Mouse (Mus musculus) heart, adult 2 months (tissue): Measurements from ENCODE around the gene Kat5. TPM values are rescaled to one million over a fixed set of nuclear protein-coding genes. Genes with fewer than 3 reads are reported as not detected.

Experiments
- DNase-seq, 2 experiments: peaks; one replicate each; pipeline ENCODE4 v3.0.0; 2021
- H3K27ac ChIP-seq: fragments of 200-600 bp; 2 replicates; pipeline ENCODE4 v1.8.1; 2022
- H3K27me3 ChIP-seq: fragments of 200-500 bp; 2 replicates; pipeline ENCODE4 v1.6.1; 2012; ENCODE audit warnings: mild to moderate bottlenecking, low read length, inconsistent platforms, mixed read lengths; ENCODE audit not compliant: control insufficient read depth, insufficient read depth
- H3K36me3 ChIP-seq: fragments of 200-500 bp; 2 replicates; pipeline ENCODE4 v1.6.1; 2012; ENCODE audit warnings: low read length, inconsistent platforms; ENCODE audit not compliant: control insufficient read depth, insufficient read depth
- H3K4me1 ChIP-seq: fragments of 200-500 bp; 2 replicates; pipeline ENCODE4 v1.6.1; 2011; ENCODE audit warnings: low read length; ENCODE audit not compliant: control insufficient read depth, insufficient read depth
- H3K4me3 ChIP-seq: fragments of 200-600 bp; 2 replicates; pipeline ENCODE4 v1.8.1; 2022
- H3K79me2 ChIP-seq: fragments of 200-500 bp; replicated peaks from 2 replicates; pipeline ENCODE4 v1.6.1; 2012; ENCODE audit warnings: mild to moderate bottlenecking, inconsistent platforms, low read length, moderate library complexity, mixed read lengths; ENCODE audit not compliant: control insufficient read depth, insufficient read depth
- H3K9ac ChIP-seq: fragments of 200-500 bp; 2 replicates; pipeline ENCODE4 v1.6.1; 2012; ENCODE audit warnings: low read depth, mild to moderate bottlenecking, control low read depth, inconsistent platforms, low read length, mixed read lengths
- CTCF ChIP-seq: fragments of 200-600 bp; IDR thresholded peaks from 2 replicates; pipeline ENCODE4 v1.8.1; 2022; ENCODE audit warnings: antibody characterized with exemption, mild to moderate bottlenecking, moderate library complexity
- EP300 ChIP-seq: fragments of 200-500 bp; IDR thresholded peaks from 2 replicates; pipeline ENCODE4 v1.6.1; 2011; ENCODE audit warnings: low read depth, low read length, control low read depth; ENCODE audit not compliant: insufficient read depth
- POLR2A ChIP-seq: fragments of 200-500 bp; IDR thresholded peaks from 2 replicates; pipeline ENCODE4 v1.6.1; 2011; ENCODE audit warnings: mild to moderate bottlenecking, low read depth, low read length, control low read depth; ENCODE audit not compliant: insufficient read depth
- WGBS: fragments of 180-500 bp; shearing (Covaris S2); methylation state at CpG from one replicate; pipeline ENCODE4 v1.1.7; 2018; 5-methylcytosine and 5-hydroxymethylcytosine counted together
- intact Hi-C: fragments of 180-260 bp; cut with DNase I; formaldehyde crosslinking; loops from one replicate; pipeline ENCODE4 v1.15.1; 2025
- polyA plus RNA-seq: library from polyadenylated mRNA; depleted of rRNA; stranded (reverse); fragments of >200 nt; gene quantifications from 2 replicates; pipeline ENCODE4 v1.2.3, GENCODE M21; 2012
- total RNA-seq, 2 experiments: library from RNA; stranded (reverse); gene quantifications; 2 replicates each; pipeline ENCODE4 v1.2.3; 2021

Kat5 gene
- total and polyA plus RNA-seq, 3 experiments = 27.0 to 36.1 (median 27.5) TPM

DNA sequence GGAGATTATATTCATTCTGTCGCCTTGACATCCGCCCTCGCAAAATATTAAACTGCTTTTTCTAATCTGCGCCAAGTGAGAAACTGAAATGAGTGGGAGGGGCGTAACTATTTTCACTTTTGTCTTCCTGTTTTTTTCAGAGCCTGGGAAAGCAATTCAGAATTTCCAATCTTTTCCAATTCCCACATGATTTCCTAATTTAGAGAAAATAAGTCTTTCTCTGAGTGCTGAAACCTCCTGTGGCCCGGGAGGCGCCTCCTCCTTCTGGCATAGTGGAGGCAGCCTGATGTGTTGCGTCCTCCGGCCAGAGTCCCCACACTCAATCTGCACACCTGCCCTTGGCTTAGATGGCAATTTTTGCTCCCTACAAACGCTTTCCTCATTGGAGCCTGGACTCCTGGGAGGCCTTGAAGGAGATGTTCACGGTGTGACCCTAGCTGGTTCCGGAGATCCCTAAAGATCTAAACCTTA lies 26.6 kb upstream of the Kat5 start:
- Histone ChIP-seq H3K4me1 (peaks cover 13% of the 10 kb centered on the region), H3K27ac (peak overlapping the region; percentile 99), H3K9ac (peak overlapping the region; percentile 99), H3K27me3 (no peaks in the 10 kb centered on the region), H3K36me3 (peaks cover 4% of the 10 kb centered on the region), H3K4me3 (peak overlapping the region; percentile 83), H3K79me2 (peaks cover 3% of the 10 kb centered on the region; the same call in 1 of the 2 replicates)
- WGBS = 18% methylated on average over 12 of the region's 12 CpGs
- TF ChIP-seq POLR2A (no peak), EP300 (no peak), CTCF (no peak)
- intact Hi-C loops = loop anchor here (2.0 kb wide), 4 partner anchors 26 to 68 kb away; partner anchors contain the start of genes Ap5b1 and Sipa1
- peak; percentile 71 to 76 for DNase-seq

DNA sequence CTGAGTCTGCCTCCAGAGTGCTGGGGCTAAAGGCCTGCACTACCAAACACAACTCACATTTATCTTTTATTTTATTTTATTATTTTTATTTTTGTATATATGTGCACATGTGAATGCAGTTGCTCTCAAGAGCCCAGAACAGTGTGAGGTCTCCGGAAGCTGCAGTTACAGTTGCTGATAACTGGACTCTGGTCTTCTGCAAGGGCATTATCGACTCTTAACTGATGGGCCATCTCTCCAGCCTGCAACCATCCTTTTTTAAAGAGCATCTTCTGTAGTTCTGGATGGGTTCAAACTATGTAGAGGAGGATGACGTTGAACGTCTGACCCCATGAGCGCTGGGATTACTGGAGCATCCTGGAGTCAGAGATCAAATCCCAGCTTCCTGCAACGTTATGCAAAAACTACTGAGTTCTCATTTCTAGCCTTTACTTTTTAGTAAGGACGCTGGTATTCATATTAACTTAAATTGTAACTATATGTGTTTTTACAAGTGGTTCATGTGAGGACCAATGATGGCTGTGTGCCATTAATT lies 26.1 kb upstream of the Kat5 start:
- peak overlapping the region; percentile 99 for H3K27ac ChIP-seq
- H3K9ac ChIP-seq = peak overlapping the region; percentile 29; the same call in 1 of the 2 replicates
- 42% methylated on average over 7 of the region's 7 CpGs for WGBS
- H3K4me1 ChIP-seq = peaks cover 13% of the 10 kb centered on the region
- TF ChIP-seq POLR2A = no peak
- no peak for TF ChIP-seq EP300
- TF ChIP-seq CTCF = no peak
- H3K79me2 ChIP-seq = peaks cover 3% of the 10 kb centered on the region; the same call in 1 of the 2 replicates
- no peaks in the 10 kb centered on the region for H3K27me3 ChIP-seq
- peaks cover 4% of the 10 kb centered on the region for H3K36me3 ChIP-seq
- peak in 1 of 2 experiments; percentile 17 for DNase-seq
- no peak overlapping the region; the same call in 1 of the 2 replicates for H3K4me3 ChIP-seq
- intact Hi-C loops = loop anchor here (2.0 kb wide), 4 partner anchors 27 to 67 kb away; partner anchors contain the start of genes Ap5b1 and Sipa1

GRCm38 (mm10) chr19:5632120-5632519 lies 22.1 kb upstream of the Kat5 start:
- H3K4me1 ChIP-seq = peaks cover 1% of the 10 kb centered on the region; the same call in 1 of the 2 replicates
- no peak overlapping the region for H3K27ac ChIP-seq
- no peak for DNase-seq
- H3K36me3 ChIP-seq = no peaks in the 10 kb centered on the region
- no peaks in the 10 kb centered on the region for H3K79me2 ChIP-seq
- H3K27me3 ChIP-seq = no peaks in the 10 kb centered on the region
- H3K9ac ChIP-seq = no peak overlapping the region
- no peak overlapping the region for H3K4me3 ChIP-seq
- TF ChIP-seq CTCF = no peak
- TF ChIP-seq POLR2A = no peak
- no peak for TF ChIP-seq EP300
- intact Hi-C loops = no loop called here
- 64% methylated on average over 9 of the region's 9 CpGs for WGBS

GRCm38 (mm10) chr19:5629907-5630306 lies 19.9 kb upstream of the Kat5 start:
- TF ChIP-seq CTCF (no peak), POLR2A (no peak), EP300 (no peak)
- Histone ChIP-seq H3K9ac (no peak overlapping the region), H3K79me2 (no peaks in the 10 kb centered on the region), H3K36me3 (no peaks in the 10 kb centered on the region), H3K27ac (no peak overlapping the region), H3K4me3 (no peak overlapping the region), H3K4me1 (no peaks in the 10 kb centered on the region), H3K27me3 (no peaks in the 10 kb centered on the region)
- intact Hi-C loops = no loop called here
- DNase-seq = no peak

GRCm38 (mm10) chr19:5625311-5625710 lies 15.3 kb upstream of the Kat5 start:
- intact Hi-C loops = no loop called here

GRCm38 (mm10) chr19:5621884-5622283 lies 11.8 kb upstream of the Kat5 start:
- TF ChIP-seq EP300 (no peak), CTCF (no peak), POLR2A (no peak)
- no peaks in the 10 kb centered on the region for H3K4me1 ChIP-seq
- no peak overlapping the region for H3K4me3 ChIP-seq
- 34% methylated on average over 5 of the region's 5 CpGs for WGBS
- no peak overlapping the region for H3K27ac ChIP-seq
- H3K79me2 ChIP-seq = no peaks in the 10 kb centered on the region
- DNase-seq = no peak
- H3K36me3 ChIP-seq = no peaks in the 10 kb centered on the region
- H3K27me3 ChIP-seq = no peaks in the 10 kb centered on the region
- intact Hi-C loops = no loop called here
- H3K9ac ChIP-seq = no peak overlapping the region

More at GRCm38 (mm10) chr19:5625311-5625710, 15.3 kb upstream of the Kat5 start:
- no peak for DNase-seq
- H3K27me3 ChIP-seq = no peaks in the 10 kb centered on the region
- WGBS = 77% methylated on average over 8 of the region's 8 CpGs
- no peak overlapping the region for H3K4me3 ChIP-seq
- TF ChIP-seq EP300 (no peak), POLR2A (no peak), CTCF (no peak)
- no peak overlapping the region for H3K27ac ChIP-seq
- H3K36me3 ChIP-seq = no peaks in the 10 kb centered on the region
- H3K79me2 ChIP-seq = no peaks in the 10 kb centered on the region
- H3K9ac ChIP-seq = no peak overlapping the region
- no peaks in the 10 kb centered on the region for H3K4me1 ChIP-seq
